Mouse (Mus musculus): ENCODE results near the gene Farsb. TPM values are rescaled to one million over a fixed set of nuclear protein-coding genes. Genes with fewer than 3 reads are reported as not detected.

The Farsb gene
- total and polyA plus RNA-seq, 3 experiments, result 119 to 154 (median 122) TPM

DNA sequence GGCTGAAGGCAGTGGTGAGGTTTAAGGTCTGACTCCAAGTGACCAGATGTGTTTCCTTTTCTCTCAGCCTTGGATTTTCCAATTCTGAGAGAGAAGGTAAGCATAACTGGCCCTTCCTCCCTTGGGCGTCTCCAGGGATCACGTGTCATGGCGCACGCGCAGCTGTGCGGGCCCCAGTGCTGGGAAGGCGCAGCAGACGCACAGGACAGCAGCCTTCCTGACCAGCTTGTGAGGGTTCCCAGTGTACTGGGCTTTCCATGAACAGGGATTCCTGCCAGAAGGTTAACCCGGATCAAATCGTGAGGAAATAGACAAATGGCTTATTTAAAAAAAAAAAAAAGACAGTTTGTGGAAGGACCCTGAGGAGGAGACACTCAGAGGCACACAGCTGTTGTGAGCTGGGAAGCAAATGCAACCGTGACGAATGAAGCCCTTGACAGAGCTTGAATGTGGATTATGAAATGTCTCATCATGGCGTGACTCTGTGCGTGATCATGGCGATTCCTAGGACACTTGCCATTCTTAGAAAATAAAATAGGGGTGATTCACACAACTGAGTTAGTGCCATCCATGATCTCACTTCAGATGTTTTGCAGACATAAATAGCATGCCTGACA, 43.6 kb upstream of the Farsb start:
- H3K9ac ChIP-seq (ENCODE audit: control insufficient read depth, low read depth, low read length, poor library complexity, severe bottlenecking), result no peak overlapping the region
- no peaks in the 10 kb centered on the region for H3K79me2 ChIP-seq (ENCODE audit: control insufficient read depth, insufficient read depth, low read length, poor library complexity)
- H3K4me3 ChIP-seq (ENCODE audit: control insufficient read depth in 1 of 2, insufficient read depth in 1 of 2, low read depth in 2 of 2, low read length in 2 of 2), result no peak overlapping the region
- no peak for DNase-seq (ENCODE audit: low read depth, low spot score)
- no peaks in the 10 kb centered on the region for H3K27me3 ChIP-seq (ENCODE audit: control insufficient read depth in 1 of 2, insufficient read depth in 2 of 2, low read length in 2 of 2)
- H3K9me3 ChIP-seq (replicated peaks; ENCODE audit: insufficient read depth, low read length), result no peaks in the 10 kb centered on the region
- no peak for TF ChIP-seq TBP (IDR thresholded peaks at IDR 0.05; ENCODE audit: low read depth, low read length)
- no peak for TF ChIP-seq POLR2AphosphoS2 (IDR thresholded peaks at IDR 0.05; ENCODE audit: low read length)
- TF ChIP-seq EP300 (IDR thresholded peaks at IDR 0.05; ENCODE audit: low read depth in 1 of 2, low read length in 2 of 2), result no peak
- no peak for TF ChIP-seq RAD21 (IDR thresholded peaks at IDR 0.05; ENCODE audit: low read depth, low read length)
- no peak for TF ChIP-seq MAFK (IDR thresholded peaks at IDR 0.05; ENCODE audit: borderline replicate concordance, low read depth, low read length)
- no peak for TF ChIP-seq SIN3A (IDR thresholded peaks at IDR 0.05; ENCODE audit: low read length)
- TF ChIP-seq GABPA (IDR thresholded peaks at IDR 0.05; ENCODE audit: low read depth, low read length), result no peak
- no peak for TF ChIP-seq KAT2A (conservative IDR thresholded peaks at IDR 0.05; ENCODE audit: low read depth, low read length)
- no peak for TF ChIP-seq HCFC1 (IDR thresholded peaks at IDR 0.05; ENCODE audit: low read depth, low read length)
- TF ChIP-seq USF2 (IDR thresholded peaks at IDR 0.05; ENCODE audit: borderline replicate concordance in 1 of 2, insufficient read depth in 1 of 2, low read depth in 1 of 2, low read length in 2 of 2), result no peak
- TF ChIP-seq CTCF (IDR thresholded peaks at IDR 0.05 in 2 of 3, conservative IDR thresholded peaks at IDR 0.05 in 1 of 3; ENCODE audit: control insufficient read depth in 1 of 3, insufficient read depth in 1 of 3, low read depth in 2 of 3, low read length in 3 of 3, poor library complexity in 1 of 3, severe bottlenecking in 1 of 3), result no peak
- no peak for TF ChIP-seq RCOR1 (IDR thresholded peaks at IDR 0.05; ENCODE audit: low read depth, low read length)
- no peak for TF ChIP-seq CHD2 (IDR thresholded peaks at IDR 0.05; ENCODE audit: low read length)
- no peak for TF ChIP-seq MXI1 (IDR thresholded peaks at IDR 0.05; ENCODE audit: low read depth, low read length)
- TF ChIP-seq GATA1 (IDR thresholded peaks at IDR 0.05; ENCODE audit: low read depth, low read length), result no peak
- no peak for TF ChIP-seq MEF2A (IDR thresholded peaks at IDR 0.05; ENCODE audit: extremely low read depth, insufficient replicate concordance, low read depth, low read length, poor library complexity, severe bottlenecking)
- no peak for TF ChIP-seq MAX (IDR thresholded peaks at IDR 0.05; ENCODE audit: low read length)
- no peak for TF ChIP-seq SMC3 (IDR thresholded peaks at IDR 0.05; ENCODE audit: low read depth, low read length)
- no peak for TF ChIP-seq POLR2AphosphoS5 (IDR thresholded peaks at IDR 0.05; ENCODE audit: borderline replicate concordance, low read depth, low read length)
- no peaks in the 10 kb centered on the region for H3K36me3 ChIP-seq (ENCODE audit: control insufficient read depth in 1 of 2, insufficient read depth in 2 of 2, low read length in 2 of 2)
- H3K4me1 ChIP-seq (ENCODE audit: control insufficient read depth in 1 of 2, insufficient read depth in 2 of 2, low read length in 2 of 2), result peaks cover 0 to 4% of the 10 kb centered on the region in 2 experiments; a peak in 2 of 4 replicates
- H3K27ac ChIP-seq (ENCODE audit: control insufficient read depth, low read depth, low read length), result no peak overlapping the region

DNA sequence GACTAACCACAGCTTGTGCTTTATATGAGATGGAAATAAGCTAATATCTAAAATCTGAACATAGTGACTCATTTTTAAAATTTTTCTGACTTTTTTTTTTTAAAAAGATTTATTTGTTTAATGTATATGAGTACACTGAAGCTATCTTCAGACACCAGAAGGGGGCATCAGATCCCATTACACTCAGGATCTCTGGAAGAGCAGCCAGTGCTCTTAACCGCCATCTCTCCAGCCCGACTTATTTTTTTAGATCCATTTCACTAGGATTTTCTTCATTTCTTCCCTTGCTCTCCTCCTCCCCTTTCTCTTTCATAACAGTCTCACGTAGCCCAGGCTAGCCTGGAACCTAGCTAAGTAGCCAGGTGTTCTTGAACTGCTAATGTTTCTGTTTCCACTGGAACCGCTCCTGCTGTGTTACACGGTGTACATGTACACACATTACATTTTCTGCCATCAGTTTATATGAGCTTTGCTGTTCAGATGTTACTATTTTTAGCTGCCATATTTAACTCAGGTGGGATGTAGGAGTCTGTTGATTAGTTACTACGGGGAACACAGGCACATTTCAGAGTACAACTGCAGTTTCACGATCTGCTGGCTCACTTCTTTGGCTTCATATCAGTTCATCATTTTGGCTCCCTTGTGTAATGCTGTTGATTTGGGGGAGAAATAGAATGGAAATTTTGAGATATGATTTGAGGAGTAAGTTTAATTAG, 42.0 kb upstream of the Farsb start:
- no peaks in the 10 kb centered on the region for H3K27me3 ChIP-seq (ENCODE audit: control insufficient read depth in 1 of 2, insufficient read depth in 2 of 2, low read length in 2 of 2)
- peaks cover 0 to 4% of the 10 kb centered on the region in 2 experiments; a peak in 2 of 4 replicates for H3K4me1 ChIP-seq (ENCODE audit: control insufficient read depth in 1 of 2, insufficient read depth in 2 of 2, low read length in 2 of 2)
- no peaks in the 10 kb centered on the region for H3K79me2 ChIP-seq (ENCODE audit: control insufficient read depth, insufficient read depth, low read length, poor library complexity)
- no peak overlapping the region for H3K27ac ChIP-seq (ENCODE audit: control insufficient read depth, low read depth, low read length)
- H3K4me3 ChIP-seq (ENCODE audit: control insufficient read depth in 1 of 2, insufficient read depth in 1 of 2, low read depth in 2 of 2, low read length in 2 of 2), result no peak overlapping the region
- H3K9me3 ChIP-seq (replicated peaks; ENCODE audit: insufficient read depth, low read length), result no peaks in the 10 kb centered on the region
- no peak for DNase-seq (ENCODE audit: low read depth, low spot score)
- no peaks in the 10 kb centered on the region for H3K36me3 ChIP-seq (ENCODE audit: control insufficient read depth in 1 of 2, insufficient read depth in 2 of 2, low read length in 2 of 2)
- H3K9ac ChIP-seq (ENCODE audit: control insufficient read depth, low read depth, low read length, poor library complexity, severe bottlenecking), result no peak overlapping the region
- TF ChIP-seq TAL1 (IDR thresholded peaks at IDR 0.05; ENCODE audit: low read length) (no peak), E2F4 (IDR thresholded peaks at IDR 0.05; ENCODE audit: borderline replicate concordance, low read depth, low read length) (no peak), RCOR1 (IDR thresholded peaks at IDR 0.05; ENCODE audit: low read depth, low read length) (no peak), SMC3 (IDR thresholded peaks at IDR 0.05; ENCODE audit: low read depth, low read length) (no peak), ZNF384 (IDR thresholded peaks at IDR 0.05; ENCODE audit: low read depth, low read length) (no peak), MYC (IDR thresholded peaks at IDR 0.05; ENCODE audit: low read depth, low read length) (no peak), USF2 (IDR thresholded peaks at IDR 0.05; ENCODE audit: borderline replicate concordance in 1 of 2, insufficient read depth in 1 of 2, low read depth in 1 of 2, low read length in 2 of 2) (no peak), BHLHE40 (IDR thresholded peaks at IDR 0.05; ENCODE audit: borderline replicate concordance, low read depth, low read length) (no peak), EP300 (IDR thresholded peaks at IDR 0.05; ENCODE audit: low read depth in 1 of 2, low read length in 2 of 2) (no peak), MAFK (IDR thresholded peaks at IDR 0.05; ENCODE audit: borderline replicate concordance, low read depth, low read length) (no peak), KAT2A (conservative IDR thresholded peaks at IDR 0.05; ENCODE audit: low read depth, low read length) (no peak), SIN3A (IDR thresholded peaks at IDR 0.05; ENCODE audit: low read length) (no peak), CHD2 (IDR thresholded peaks at IDR 0.05; ENCODE audit: low read length) (no peak), JUND (IDR thresholded peaks at IDR 0.05; ENCODE audit: low read depth, low read length) (no peak), POLR2A (IDR thresholded peaks at IDR 0.05; ENCODE audit: control insufficient read depth in 1 of 2, insufficient read depth in 1 of 2, low read depth in 1 of 2, low read length in 2 of 2, poor library complexity in 1 of 2) (no peak), NRF1 (IDR thresholded peaks at IDR 0.05; ENCODE audit: insufficient read depth, low read depth, low read length, poor library complexity, severe bottlenecking) (no peak), ZKSCAN1 (IDR thresholded peaks at IDR 0.05; ENCODE audit: low read depth, low read length) (no peak), CTCF (IDR thresholded peaks at IDR 0.05 in 2 of 3, conservative IDR thresholded peaks at IDR 0.05 in 1 of 3; ENCODE audit: control insufficient read depth in 1 of 3, insufficient read depth in 1 of 3, low read depth in 2 of 3, low read length in 3 of 3, poor library complexity in 1 of 3, severe bottlenecking in 1 of 3) (no peak)
